Mouse (Mus musculus): ENCODE results near the gene Ubxn11.
A peak's percentile ranks its signal among the peaks of the same experiment; 100 is the strongest.

Gene Ubxn11

GRCm38 (mm10) chr4:134118126-134118800 is 15.9 kb downstream of the Ubxn11 start:
- no peak for DNase-seq (ENCODE audit: low spot score)

- DNase-seq (ENCODE audit: low spot score): no peak
These were observed 16.7 kb downstream of the Ubxn11 start for GRCm38 (mm10) chr4:134119042-134119441.

- peak; percentile 25 for DNase-seq (ENCODE audit: low spot score)
These were observed 17.3 kb downstream of the Ubxn11 start for GRCm38 (mm10) chr4:134119644-134120043.

DNA sequence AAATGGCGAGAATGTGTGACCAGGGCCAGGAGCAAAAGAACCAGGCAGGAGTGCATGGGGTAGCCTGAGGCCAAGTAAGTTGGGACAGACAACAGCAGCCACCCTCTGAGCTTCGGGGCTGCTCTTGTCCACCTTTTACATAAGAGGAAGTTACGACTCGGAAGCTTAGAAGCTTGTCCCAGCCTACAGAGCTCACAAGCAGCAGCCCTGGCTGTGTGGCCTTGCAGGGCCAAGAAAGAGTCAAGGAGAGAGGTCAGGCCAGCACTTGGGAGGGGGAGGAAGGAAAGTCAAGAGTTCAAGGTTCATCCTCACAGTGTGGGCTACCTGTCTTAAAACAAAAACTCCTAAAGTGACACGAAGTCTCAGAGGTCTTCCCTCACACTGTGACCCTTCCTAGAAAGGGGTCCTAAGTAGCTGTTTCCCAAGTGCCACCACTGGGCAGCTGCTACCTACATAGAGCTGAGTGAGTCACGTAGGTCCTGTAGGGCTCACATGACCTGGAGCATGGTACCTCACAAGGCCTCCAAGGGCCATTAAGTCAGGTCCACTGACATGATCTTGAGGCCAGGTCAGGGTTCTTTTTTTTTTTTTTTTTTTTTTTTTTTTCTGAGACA is 17.9 kb downstream of the Ubxn11 start:
- no peak for DNase-seq (ENCODE audit: low spot score)

- no peak for DNase-seq (ENCODE audit: low spot score)
These were observed 18.5 kb downstream of the Ubxn11 start for GRCm38 (mm10) chr4:134120916-134121315.

GRCm38 (mm10) chr4:134121571-134121970 is 19.2 kb downstream of the Ubxn11 start:
- DNase-seq (ENCODE audit: low spot score): no peak

DNA sequence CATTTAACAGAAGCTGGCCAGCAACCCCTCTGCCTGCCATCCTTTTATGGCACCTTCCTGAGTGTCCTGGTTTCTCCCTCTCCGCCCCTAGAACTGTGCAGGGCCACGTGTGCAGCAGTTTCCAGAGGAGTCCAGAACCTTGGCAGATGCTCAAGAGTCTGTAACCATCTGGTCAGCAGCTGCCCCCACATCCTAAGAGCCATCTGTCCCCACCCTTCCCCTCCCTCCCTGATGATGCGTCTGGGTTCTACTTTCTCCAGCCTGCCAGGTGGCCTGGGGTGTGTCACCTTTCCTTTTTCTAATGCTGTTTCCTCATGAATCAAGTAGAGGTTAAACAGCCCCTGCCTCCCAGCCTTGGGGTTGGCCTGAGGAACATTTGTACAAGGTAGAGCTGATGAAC is 19.9 kb downstream of the Ubxn11 start:
- no peak for DNase-seq (ENCODE audit: low spot score)

DNA sequence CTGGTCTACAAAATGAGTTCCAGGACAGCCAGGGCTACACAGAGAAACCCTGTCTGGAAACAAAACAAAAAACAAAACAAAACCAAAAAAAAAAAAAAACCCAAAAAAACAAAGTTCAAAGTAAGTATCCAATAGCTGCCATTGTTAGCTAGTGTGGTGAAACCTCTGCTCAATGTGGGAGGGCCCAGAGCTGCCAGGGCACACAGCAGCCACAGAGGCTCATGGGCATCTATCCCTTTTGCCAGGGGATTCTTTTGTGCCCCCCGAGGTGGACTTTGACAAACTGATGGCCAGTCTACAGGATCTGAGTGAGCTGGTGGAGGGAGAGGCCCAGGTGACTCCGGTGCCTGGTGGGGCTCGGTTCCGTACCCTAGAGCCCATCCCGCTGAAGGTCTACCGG is 20.8 kb downstream of the Ubxn11 start:
- no peak for DNase-seq (ENCODE audit: low spot score)

- DNase-seq (ENCODE audit: low spot score): no peak
These were observed 21.5 kb downstream of the Ubxn11 start for GRCm38 (mm10) chr4:134123680-134124551.

DNA sequence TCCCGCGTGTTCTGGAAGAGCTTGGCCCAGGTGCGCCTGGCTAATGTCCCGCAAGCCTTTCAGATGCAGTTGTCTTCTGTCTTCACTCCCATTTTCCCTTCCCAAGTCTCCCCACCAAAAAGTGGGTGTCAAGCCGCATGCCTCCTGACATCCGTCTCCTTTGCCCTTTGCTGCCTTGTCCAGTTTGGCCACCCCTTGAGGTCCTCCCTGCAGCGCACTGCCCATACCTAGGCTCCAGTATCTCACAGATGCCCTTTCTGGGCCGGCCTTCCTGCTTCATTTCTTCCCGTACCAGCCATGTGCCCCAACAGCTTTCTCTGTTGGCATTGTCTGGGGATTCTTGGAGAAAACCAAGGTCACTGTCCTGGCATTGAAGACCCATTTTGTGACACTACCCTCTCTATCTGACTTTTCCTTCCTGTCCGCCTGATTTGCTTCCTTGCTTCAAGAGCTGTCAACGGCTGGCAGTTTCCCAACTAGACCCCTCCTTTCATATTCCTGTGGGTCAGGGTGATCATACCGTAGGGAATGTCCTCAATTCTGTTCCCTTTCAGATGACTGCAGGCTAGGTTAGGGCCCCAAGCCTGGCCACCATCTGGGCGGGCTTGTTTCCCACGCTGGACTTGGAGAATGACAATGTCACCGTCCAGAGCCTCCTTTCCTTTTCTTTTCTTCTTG is 23.2 kb downstream of the Ubxn11 start:
- DNase-seq (ENCODE audit: low spot score): no peak

DNA sequence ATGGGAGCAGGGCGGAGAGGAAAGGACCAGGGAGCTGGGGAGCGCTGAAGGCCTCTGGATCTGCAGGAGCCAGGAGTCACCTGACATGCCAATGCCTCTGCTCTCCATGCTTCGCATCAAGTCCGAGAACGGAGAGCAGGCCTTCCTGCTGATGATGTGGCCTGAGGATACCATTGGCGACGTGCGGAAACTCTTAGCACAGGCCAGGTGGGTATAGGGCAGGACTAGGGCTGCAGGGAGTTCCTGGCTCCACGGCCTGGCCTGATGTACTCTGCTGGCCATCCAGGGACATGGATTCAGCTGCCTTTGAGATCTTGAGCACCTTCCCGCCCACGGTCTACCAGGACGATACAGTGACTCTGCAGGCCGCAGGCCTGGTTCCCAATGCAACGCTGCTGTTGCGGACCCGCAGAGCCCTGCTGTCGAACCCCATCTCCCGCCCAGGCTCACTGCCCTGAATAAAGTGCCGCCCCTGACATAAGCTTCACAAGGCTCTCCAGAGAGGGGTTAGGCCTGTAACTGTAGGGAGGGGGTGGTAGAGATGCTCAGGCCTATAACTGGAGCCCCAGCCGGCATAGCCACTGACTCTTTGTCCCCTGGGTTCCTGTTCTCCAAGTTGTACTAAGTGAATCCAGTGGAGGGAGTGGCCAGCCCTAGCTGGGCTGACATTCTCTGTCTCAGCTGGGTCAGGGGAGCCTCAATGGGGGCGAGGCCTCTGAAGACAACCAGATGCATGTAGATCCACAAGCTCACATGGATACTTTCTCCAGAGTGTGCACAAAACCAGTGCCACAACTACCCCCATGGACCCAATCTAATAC is 24.1 kb downstream of the Ubxn11 start:
- DNase-seq (ENCODE audit: low spot score): no peak

DNA sequence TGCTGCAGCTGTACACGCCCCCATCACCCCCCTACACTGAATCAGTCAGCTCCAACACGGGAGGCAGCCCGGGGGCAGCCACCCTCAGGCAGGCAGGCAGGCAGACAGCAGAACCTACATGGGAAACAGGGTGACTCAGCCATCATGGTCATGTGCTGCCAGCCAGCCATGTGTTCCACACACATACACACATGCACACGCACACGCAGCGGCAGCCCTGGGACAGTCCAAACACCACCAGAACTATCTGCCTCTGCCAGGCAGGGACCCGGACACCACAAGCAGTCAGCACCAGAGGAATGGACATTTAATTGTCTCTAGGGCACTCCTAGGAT is 24.7 kb downstream of the Ubxn11 start:
- no peak for DNase-seq (ENCODE audit: low spot score)

- DNase-seq (ENCODE audit: low spot score): no peak
These were observed 25.4 kb downstream of the Ubxn11 start for GRCm38 (mm10) chr4:134127793-134128192.

- DNase-seq (ENCODE audit: low spot score): peak; percentile 73
These were observed 26.0 kb downstream of the Ubxn11 start, which contains the start of gene Sh3bgrl3 for GRCm38 (mm10) chr4:134128221-134128982. Gene Sh3bgrl3, minus strand, starts transcription at chr4:134128789.

DNA sequence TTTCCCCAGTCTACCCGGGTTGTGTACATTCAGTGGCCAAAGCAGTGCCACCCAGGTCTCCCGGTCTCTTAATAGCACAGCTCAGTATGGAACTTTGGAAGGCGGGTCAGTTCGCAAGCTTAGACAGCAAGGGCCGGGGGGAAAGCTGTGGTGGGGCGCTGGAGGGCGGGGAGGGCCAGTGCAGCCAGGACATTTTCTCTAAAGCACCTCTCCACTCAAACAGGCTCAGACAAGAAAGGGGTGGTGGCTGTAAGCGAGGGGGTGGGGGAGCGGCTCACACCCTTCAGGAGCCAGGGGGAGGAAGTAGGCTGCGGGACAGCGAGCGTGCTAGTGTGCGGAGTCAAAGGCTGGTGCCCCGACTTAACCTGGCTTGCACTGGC is 26.6 kb downstream of the Ubxn11 start:
- no peak for DNase-seq (ENCODE audit: low spot score)

GRCm38 (mm10) chr4:134129482-134129881 is 27.1 kb downstream of the Ubxn11 start:
- DNase-seq (ENCODE audit: low spot score): no peak

GRCm38 (mm10) chr4:134132117-134132516 is 29.7 kb downstream of the Ubxn11 start:
- DNase-seq (ENCODE audit: low spot score): peak; percentile 22

DNA sequence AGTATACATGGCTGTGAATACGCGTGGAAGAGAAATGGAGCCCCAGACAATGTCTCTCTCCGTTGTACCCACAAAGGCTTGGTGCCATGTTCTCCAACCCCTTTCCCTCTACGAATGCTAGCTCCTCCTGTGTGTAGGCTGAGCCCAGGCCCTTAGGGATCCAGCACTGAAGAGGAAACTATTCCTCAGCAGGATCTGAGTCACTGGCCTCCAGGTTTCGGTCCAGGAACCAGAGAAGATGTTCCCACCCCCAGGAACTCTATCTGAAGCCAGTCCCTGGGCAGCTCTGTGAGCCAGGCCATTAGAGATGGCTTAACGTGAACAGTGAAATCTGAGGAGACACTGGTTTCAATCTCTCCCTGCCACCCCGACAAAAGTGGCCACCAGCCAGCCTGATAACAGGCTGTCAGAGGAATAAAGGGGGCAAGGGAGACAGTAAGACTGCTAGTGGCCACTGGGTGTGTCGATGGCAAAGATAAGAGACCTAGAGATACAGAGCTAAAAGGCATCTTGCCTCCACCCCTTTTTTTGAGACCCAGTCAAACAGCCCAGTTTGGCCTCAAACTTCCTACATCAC is 30.2 kb downstream of the Ubxn11 start:
- peak; percentile 12 for DNase-seq (ENCODE audit: low spot score)

- peak; percentile 76 for DNase-seq (ENCODE audit: low spot score)
These were observed 34.0 kb downstream of the Ubxn11 start for GRCm38 (mm10) chr4:134136280-134136926.

GRCm38 (mm10) chr4:134138857-134139256 is 36.5 kb downstream of the Ubxn11 start:
- peak; percentile 22 for DNase-seq (ENCODE audit: low spot score)

All from adipocyte (in vitro differentiated cells).